Mouse (Mus musculus) MEL (cell line): ENCODE data around the gene Dpp9.

Experiments
- CHD1 ChIP-seq: IDR thresholded peaks from 2 replicates; pipeline ENCODE4 v1.6.1; 2012; ENCODE audit warnings: low read depth, mild to moderate bottlenecking, inconsistent platforms, low read length, improper control_type of control experiment
- CHD2 ChIP-seq: IDR thresholded peaks from 2 replicates; pipeline ENCODE4 v1.6.1; 2011; ENCODE audit warnings: low read length, improper control_type of control experiment
- CTCF ChIP-seq, 3 experiments: IDR thresholded peaks in 2 of 3; conservative IDR thresholded peaks in 1 of 3; 2 replicates each; pipeline ENCODE4 v1.5.1; 2011 to 2012; ENCODE audit warnings: low read length in 3 of 3, low read depth in 2 of 3, mild to moderate bottlenecking in 2 of 3, improper control_type of control experiment in 1 of 3, inconsistent platforms in 1 of 3, mixed read lengths in 1 of 3, moderate library complexity in 1 of 3; ENCODE audit not compliant: control insufficient read depth in 1 of 3, insufficient read depth in 1 of 3, poor library complexity in 1 of 3, severe bottlenecking in 1 of 3
- GATA1 ChIP-seq: IDR thresholded peaks from 2 replicates; pipeline ENCODE4 v1.6.1; 2011; ENCODE audit warnings: low read depth, low read length, improper control_type of control experiment
- KAT2A ChIP-seq: conservative IDR thresholded peaks from 2 replicates; pipeline ENCODE4 v1.6.1; 2012; ENCODE audit warnings: low read depth, low read length, improper control_type of control experiment, inconsistent platforms
- MEF2A ChIP-seq: IDR thresholded peaks from 2 replicates; pipeline ENCODE4 v1.6.1; 2014; ENCODE audit warnings: low read depth, mild to moderate bottlenecking, inconsistent platforms, low read length, improper control_type of control experiment; ENCODE audit not compliant: poor library complexity, insufficient replicate concordance, severe bottlenecking; ENCODE audit errors: extremely low read depth
- MXI1 ChIP-seq: IDR thresholded peaks from 2 replicates; pipeline ENCODE4 v1.6.1; 2011; ENCODE audit warnings: mild to moderate bottlenecking, low read depth, low read length, improper control_type of control experiment
- POLR2A ChIP-seq, 2 experiments: IDR thresholded peaks; 2 replicates each; pipeline ENCODE4 v1.6.1; 2011 to 2012; ENCODE audit warnings: low read length in 2 of 2, mild to moderate bottlenecking in 2 of 2, control low read depth in 1 of 2, improper control_type of control experiment in 1 of 2, low read depth in 1 of 2, moderate library complexity in 1 of 2; ENCODE audit not compliant: control insufficient read depth in 1 of 2, insufficient read depth in 1 of 2, poor library complexity in 1 of 2
- SMC3 ChIP-seq: IDR thresholded peaks from 2 replicates; pipeline ENCODE4 v1.6.1; 2011; ENCODE audit warnings: low read depth, low read length, improper control_type of control experiment
- UBTF ChIP-seq: IDR thresholded peaks from 2 replicates; pipeline ENCODE4 v1.6.1; 2012; ENCODE audit warnings: low read depth, mild to moderate bottlenecking, inconsistent platforms, low read length, improper control_type of control experiment, moderate library complexity, borderline replicate concordance; ENCODE audit not compliant: insufficient read depth
- USF2 ChIP-seq, 2 experiments: IDR thresholded peaks; 2 replicates each; pipeline ENCODE4 v1.6.1; 2011 to 2012; ENCODE audit warnings: improper control_type of control experiment in 2 of 2, low read length in 2 of 2, borderline replicate concordance in 1 of 2, inconsistent platforms in 1 of 2, low read depth in 1 of 2, mild to moderate bottlenecking in 1 of 2; ENCODE audit not compliant: insufficient read depth in 1 of 2
- ZKSCAN1 ChIP-seq: IDR thresholded peaks from 2 replicates; pipeline ENCODE4 v1.6.1; 2012; ENCODE audit warnings: low read depth, mild to moderate bottlenecking, inconsistent platforms, low read length, improper control_type of control experiment, moderate library complexity

GRCm38 (mm10) chr17:56264020-56264419, 45.3 kb upstream of the Dpp9 start:
- TF ChIP-seq CTCF (IDR thresholded peaks at IDR 0.05 in 2 of 3, conservative IDR thresholded peaks at IDR 0.05 in 1 of 3; ENCODE audit: control insufficient read depth in 1 of 3, insufficient read depth in 1 of 3, low read depth in 2 of 3, low read length in 3 of 3, poor library complexity in 1 of 3, severe bottlenecking in 1 of 3): peak; percentile 83 to 92 (median 85)
- TF ChIP-seq GATA1: no peak
- no peak for TF ChIP-seq MEF2A
- TF ChIP-seq CHD2: no peak
- no peak; a peak in 1 of 4 replicates for TF ChIP-seq POLR2A (IDR thresholded peaks at IDR 0.05; ENCODE audit: control insufficient read depth in 1 of 2, insufficient read depth in 1 of 2, low read depth in 1 of 2, low read length in 2 of 2, poor library complexity in 1 of 2)
- no peak for TF ChIP-seq UBTF
- TF ChIP-seq ZKSCAN1: no peak
- TF ChIP-seq SMC3: peak; percentile 55
- TF ChIP-seq KAT2A: no peak
- TF ChIP-seq USF2 (IDR thresholded peaks at IDR 0.05; ENCODE audit: borderline replicate concordance in 1 of 2, insufficient read depth in 1 of 2, low read depth in 1 of 2, low read length in 2 of 2): no peak
- TF ChIP-seq MXI1: no peak
- no peak for TF ChIP-seq CHD1
